Mouse (Mus musculus): ENCODE measurements at regions not wholly inside any gene's neighbourhood (a gene's known extent, or its start where the extent isn't known, plus 50 kb on each side); places are given as distances from the start of the nearest gene placed in this dataset.
"Not testable (repeated sequence)": the region's sequence is repeated elsewhere in the genome, so short reads cannot be mapped to it uniquely, and the experiment has no call there.

DNA sequence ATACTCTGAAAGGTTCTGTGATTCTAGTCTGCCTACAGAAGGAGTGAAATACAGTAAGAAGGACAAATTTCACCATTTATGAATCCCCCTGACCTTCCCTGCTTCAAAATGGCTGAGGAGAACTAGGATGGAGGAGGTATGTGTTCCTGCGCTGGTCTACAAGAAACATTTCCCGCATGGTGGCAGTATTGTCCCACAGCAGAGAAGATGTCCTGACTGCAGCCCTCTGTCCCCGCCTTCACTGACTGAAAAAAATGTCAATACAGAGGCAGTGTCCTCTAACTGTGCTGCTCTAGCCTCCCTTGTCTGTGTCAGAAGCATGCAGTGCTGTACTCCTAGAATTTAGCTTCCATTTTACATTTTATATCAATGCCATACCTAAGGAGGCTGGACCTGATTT lies 186.6 kb upstream of the Olfr1324 start:
- not testable (repeated sequence) for TF ChIP-seq POLR2A (IDR thresholded peaks at IDR 0.05; ENCODE audit: borderline replicate concordance, extremely low read depth, low read depth, low read length); CTCF (IDR thresholded peaks at IDR 0.05; ENCODE audit: insufficient read depth, low read length)
